Mouse (Mus musculus): ENCODE data around the gene Svbp. TPM values are rescaled to one million over a fixed set of nuclear protein-coding genes. Genes with fewer than 3 reads are reported as not detected.

Svbp gene
- 10 to 100 TPM; 17.3 to 20.1 TPM for total RNA-seq (2021)

DNA sequence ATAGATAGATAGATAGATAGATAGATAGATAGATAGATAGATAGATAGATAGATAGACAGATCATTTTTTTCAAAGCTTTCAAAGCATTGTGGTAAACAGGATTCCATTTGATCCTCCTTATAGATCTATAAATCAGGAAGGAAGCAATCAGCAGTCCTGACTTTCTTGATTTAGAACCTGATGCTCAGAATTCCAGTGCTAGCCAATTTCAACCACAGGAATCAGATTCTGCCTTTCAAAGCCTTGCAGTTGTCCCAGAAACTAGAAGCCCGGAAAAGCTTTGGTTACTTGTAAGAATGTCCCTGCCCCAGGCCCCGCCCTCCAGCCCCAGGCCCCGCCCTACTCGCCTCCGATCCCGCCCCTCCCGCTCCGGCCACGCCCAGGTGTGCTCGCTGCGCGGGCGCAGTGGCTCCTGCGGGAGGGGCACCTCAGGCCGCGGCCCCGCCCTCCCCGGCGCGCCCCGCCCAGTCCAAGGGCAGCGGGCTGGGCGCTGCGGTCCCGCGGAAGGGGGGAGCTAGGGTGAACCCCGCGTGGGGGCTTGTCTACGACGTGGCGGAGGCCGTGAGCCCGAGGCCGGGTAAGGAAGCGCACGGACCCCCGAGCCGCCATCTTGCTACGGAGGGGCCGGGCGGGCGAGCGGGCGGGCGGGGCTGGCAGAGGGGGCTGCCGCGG lies at the start of gene Svbp:
Gene Svbp (plus strand): TSS at position 398 of the 673 bp plus-strand sequence.
- peak; percentile 73 to 76 for DNase-seq (ENCODE audit: extremely low spot score in 1 of 2, low spot score in 1 of 2)

DNA sequence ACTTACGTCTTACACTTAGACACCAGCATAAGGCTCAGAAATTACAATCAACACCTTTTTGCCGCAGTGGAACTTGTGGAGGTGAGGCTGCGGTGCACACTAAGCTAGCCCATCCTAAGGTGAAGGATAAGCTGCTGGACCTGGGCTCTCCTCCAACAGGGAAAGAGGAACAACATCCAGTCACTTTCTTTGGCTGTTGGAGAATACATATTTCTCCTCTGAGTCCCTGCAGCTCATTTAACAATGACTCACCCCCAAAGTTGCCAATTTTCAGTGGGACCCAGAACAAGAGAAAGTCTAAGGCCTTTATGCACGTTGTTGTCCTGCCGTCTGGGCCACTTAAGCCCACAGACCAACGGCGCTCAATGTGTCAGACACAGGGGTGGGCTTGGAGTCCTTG lies 48.3 kb upstream of the Svbp start:
- no peak for DNase-seq (ENCODE audit: extremely low spot score in 1 of 2, low spot score in 1 of 2)

DNA sequence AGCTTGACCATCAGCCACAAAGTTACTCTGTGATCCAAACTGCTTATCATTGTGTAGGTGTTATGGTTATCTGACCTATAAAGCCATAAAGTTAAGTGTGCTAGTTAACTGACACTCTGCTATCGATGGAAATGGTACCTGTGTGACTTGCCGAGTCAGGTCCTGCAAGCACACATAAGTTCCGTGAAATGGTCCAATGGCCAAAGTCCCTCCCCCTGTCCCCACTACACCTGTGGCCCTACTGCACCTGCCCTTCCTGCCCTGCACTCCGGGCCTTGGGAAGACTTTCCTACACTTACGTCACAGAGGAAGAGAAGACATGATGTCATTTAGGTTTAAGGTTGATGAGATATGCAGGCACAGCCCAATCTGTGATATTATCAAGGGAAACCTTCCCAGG lies 47.8 kb upstream of the Svbp start:
- DNase-seq (ENCODE audit: extremely low spot score in 1 of 2, low spot score in 1 of 2), result no peak

DNA sequence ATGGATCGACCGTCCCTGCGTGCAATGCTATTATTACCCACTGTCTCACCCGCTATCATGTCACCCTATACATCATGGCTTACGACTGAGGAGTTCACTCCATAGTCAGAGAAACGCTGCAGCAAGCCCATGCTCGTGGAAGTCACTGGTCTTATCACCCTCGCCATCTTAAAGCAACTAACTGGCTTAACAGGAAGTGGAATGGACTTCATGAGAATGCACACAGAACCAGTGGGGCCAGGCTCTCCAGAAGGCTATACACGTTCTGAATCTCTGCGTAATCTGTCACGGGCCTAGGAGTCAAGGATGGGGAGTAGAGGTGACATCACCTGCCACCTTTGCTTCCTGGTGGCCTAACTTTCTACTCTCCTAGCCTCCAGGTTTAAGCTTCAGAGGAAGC lies 46.4 kb upstream of the Svbp start:
- no peak for DNase-seq (ENCODE audit: extremely low spot score in 1 of 2, low spot score in 1 of 2)

DNA sequence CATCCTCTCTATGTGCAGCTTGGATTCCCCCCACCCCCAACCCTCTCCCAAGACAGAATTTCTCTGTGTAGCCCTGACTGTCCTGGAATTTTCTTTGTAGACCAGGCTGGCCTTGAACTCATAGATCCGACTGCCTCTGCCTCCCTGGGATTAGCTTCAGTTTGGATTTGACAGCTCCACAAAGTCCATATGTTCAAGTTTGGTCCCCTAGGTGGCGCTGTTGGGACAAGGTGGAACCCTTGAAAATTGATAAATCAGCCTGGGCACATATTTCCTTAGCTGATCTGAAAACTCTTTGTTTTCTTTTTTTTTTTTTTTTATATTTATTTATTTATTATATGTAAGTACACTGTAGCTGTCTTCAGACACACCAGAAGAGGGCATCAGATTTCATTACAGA lies 37.9 kb upstream of the Svbp start:
- DNase-seq (ENCODE audit: extremely low spot score in 1 of 2, low spot score in 1 of 2), result peak in 1 of 2 experiments; percentile 84

DNA sequence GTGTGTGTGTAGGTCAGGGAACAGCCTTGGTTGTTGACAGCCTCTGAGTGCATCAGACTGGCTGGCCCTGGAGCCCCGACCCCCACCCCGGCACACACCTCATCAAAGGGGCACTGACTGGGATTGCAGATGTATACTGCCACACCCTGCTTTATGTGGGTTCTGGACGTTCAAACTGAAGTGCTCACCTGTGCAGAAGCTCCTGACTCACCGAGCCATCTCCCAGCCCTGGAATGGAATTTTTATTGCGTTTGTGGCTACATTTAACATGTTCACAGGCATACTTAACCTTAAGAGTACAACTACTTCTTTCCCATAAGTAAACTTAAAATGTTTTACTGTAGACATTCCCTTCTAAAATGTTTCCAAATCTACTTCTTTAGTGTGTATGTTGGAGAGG lies 37.2 kb upstream of the Svbp start:
- DNase-seq (ENCODE audit: extremely low spot score in 1 of 2, low spot score in 1 of 2), result no peak

DNA sequence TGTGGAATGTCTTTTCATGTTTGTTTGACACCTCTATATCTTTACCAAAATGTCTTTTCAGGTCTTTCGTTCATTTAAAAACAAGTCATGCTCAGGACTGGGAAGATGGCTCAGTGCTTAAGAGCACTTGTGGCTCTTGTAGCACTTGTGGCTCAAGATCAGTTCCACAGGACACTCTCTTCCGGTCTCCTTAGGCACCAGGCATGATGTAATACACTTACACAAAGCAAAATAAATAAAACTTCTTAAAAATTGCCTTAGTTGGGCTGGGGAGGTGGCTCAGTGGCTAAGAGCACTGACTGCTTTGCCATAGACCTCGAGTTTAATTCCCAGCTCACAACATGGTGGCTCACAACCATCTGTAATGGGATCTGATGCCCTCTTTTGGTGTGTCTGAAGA lies 33.7 kb upstream of the Svbp start:
- no peak for DNase-seq (ENCODE audit: extremely low spot score in 1 of 2, low spot score in 1 of 2)

DNA sequence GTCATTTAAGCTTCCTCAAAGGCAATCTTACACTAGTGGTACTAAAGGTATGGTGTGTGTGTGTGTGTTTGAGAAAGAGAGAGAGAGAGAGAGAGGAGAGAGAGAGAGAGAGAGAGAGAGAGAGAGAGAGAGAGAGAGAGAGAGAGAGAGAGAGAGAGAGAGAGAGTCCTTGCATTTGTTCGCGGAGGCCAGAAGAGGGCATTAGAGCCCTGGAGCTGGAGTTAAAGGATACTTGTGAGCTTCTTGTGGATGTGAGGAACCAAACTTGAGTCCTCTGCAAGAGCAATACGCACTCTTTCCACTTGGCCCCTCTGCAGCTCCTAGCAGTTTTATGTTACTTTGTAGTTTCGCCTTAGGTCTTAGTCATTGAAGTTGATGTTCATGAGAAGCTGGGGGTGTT lies 32.1 kb upstream of the Svbp start:
- no peak for DNase-seq (ENCODE audit: extremely low spot score in 1 of 2, low spot score in 1 of 2)

DNA sequence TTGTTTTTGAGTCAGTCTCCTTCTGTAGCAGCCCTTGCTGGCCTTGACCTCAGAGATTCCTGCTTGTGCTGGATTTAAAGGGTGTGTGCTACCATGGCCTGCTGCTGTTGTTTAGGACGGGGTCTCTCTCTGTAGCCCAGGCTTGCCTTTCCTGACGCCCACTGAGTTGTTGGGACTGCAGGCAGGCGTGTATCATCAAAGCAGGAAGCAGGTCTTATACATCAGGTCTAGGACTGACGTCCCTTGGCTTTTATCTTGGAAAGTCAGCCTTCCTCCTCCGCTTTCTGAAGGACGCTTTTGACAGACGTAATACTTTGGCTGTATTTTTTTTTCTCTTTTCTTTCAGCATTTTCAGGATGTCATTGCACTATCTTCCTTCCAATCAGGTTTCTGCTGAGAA lies 29.2 kb upstream of the Svbp start:
- DNase-seq (ENCODE audit: extremely low spot score in 1 of 2, low spot score in 1 of 2), result no peak

DNA sequence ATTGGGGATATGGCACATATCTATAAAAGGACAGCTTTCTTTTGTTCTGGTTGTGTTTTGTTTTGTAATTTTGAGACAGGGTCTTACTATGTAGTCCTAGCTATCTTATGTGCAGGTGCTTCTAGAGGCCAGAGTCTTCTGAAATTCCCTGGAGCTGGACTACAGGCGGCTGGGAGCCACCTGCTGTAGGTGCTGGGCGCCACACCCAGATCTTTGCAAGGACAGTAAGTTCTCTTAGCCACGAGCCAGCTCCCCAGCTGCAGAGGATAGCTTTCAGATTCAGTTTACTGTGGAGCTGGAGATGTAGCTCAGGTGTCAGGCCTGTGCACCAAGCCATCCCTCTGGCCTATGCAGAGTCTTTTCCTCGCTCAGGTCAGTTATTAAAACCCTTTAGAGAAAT lies 28.0 kb upstream of the Svbp start:
- no peak for DNase-seq (ENCODE audit: extremely low spot score in 1 of 2, low spot score in 1 of 2)

DNA sequence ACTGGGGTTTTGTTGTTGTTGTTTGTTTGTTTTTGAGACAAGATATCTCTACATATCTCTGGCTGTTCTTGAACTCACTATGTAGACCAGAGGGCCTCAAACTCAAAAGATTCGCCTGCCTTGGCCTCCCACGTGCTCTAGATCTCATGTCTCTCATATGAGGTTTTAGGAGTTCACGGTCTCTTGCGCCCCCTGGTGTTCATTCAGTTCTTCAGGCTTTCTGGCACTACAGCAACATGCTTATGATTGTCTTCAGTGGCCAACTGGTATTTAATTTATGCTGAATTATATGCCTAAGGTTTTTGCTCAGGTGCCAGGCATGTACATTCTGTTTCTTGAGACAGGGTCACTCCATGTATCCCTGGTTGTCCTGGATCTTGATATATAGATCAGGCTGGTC lies 27.4 kb upstream of the Svbp start:
- peak; percentile 66 to 93 for DNase-seq (ENCODE audit: extremely low spot score in 1 of 2, low spot score in 1 of 2)

DNA sequence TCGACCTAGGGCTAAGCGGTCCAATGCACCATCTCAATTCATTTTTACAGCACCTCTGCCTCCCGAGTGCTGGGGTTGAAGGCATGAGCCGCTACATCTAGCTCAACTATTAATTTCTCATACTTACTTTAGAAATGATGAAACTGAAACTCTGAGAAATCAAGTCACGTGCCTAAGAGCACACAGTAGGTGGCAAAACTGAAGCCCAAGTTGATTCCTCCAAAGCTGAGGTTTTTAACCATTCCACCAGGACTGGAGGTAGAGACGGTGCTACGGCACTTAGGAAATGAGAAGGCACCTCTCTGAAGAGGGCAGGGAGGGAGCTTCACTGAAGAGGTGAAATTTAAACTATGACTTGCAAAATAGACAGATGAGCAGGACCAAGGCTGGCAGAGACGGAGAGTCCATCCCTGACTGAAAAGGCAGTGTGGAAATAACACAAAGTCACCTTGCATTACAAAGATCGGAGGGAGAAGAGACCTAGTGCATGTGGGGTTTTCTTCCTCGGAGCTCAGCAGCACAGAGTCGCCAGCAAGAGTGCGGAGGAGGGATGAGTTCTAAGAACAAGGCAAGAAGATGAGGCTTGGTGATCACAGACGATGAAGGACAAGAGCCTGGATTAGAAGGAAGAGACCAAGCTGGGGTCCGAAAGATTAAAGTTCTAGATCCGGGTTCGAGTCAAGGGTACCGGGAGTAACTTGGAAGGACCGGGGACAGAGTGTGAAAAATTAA lies 22.0 kb upstream of the Svbp start:
- no peak for DNase-seq (ENCODE audit: extremely low spot score in 1 of 2, low spot score in 1 of 2)

DNA sequence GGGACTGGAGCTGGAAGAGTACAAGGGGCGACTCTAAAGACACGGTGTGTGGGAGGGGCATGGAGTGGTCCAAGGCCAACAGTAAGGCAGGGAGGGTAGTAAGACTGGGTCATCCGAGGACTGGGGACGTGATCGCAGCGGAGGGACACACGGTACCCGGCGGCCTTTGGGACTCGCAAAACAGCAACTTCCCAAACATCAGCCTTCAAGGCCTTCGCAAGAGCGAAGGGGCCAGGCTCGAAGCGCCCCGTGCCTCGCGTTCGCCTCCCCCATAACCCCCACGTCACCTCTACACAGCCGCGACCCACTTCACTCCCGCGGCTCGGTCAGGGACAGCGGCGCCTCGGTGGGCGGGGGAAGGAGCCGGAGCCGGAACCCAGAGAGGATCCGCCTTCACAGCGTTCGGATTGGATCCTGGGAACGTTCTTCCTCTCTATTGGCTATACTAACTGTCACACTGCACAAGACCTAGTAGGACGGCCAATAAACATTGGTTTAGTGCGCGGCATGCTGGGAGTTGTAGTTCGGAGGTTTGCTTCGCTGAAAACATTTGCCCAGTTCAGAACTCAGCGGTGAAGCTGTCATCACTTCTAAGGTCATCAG lies 21.2 kb upstream of the Svbp start, which contains the start of gene Zfp691:
Gene Zfp691 (minus strand): TSS at position 345 of the 603 bp plus-strand sequence.
- peak; percentile 73 to 83 for DNase-seq (ENCODE audit: extremely low spot score in 1 of 2, low spot score in 1 of 2)

DNA sequence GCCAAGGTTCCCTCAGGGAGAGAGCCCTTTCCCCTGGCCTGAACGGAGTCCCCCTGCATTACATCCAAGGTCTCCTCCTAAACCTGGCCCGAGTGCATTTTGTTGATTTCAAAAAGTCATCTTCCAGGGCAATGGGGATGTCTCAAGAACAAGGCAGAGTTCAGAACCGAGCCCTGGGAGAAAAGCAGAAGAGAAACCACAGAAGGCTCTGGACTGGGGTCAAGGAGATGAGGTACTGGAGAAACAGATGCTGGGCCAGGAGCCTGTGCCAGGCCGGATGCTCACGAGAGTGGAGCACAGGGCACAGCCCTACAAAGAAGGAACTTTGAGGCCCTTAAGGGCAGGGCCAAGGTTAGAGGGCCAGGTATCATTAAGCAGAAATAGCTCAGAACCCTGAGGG lies 17.4 kb upstream of the Svbp start:
- no peak for DNase-seq (ENCODE audit: extremely low spot score in 1 of 2, low spot score in 1 of 2)

DNA sequence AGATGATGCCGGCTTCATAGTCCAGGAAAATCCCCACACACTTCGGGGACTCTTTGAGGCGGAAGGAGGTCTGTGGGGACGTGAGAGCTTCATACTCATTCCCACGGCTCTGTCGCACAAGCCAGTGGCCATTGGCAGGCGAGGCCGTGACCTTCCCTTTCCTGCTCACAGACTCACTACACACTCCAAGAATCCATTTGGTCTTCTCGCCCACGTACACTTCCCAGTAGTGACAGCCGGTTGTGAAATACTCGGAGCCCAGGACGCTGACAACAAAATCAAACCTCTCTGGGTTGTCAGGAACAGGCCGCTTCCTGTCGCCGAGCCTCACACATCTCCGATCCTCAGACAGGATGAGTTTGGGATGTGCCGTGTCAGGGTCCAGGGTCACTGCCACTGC lies 16.8 kb upstream of the Svbp start:
- DNase-seq (ENCODE audit: extremely low spot score in 1 of 2, low spot score in 1 of 2), result no peak

DNA sequence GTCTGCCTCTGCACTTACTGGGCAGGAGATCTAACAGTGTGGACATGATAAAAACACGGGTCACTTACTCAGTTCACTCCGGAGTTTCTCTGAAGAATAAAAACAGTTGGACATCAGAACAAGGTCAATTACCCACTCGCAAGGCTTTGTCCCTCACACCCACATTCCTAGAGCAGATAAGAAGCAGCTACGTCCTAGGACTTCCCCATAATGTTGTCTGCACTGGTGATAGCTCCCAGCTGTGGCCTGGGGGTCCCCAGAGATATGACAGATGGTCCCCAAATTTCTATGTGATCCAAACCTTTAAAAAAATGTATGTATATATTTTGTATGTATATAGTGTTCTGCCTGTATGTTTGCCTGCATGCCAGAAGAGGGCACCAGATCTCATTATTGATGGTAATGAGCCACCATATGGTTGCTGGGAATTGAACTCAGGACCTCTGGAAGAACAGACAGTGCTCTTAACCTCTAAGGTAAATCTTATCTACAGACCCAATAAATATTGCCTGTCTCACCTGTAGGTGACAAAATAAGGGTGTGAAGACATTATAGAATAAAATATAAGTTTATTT lies 14.9 kb upstream of the Svbp start:
- DNase-seq (ENCODE audit: extremely low spot score in 1 of 2, low spot score in 1 of 2), result no peak

DNA sequence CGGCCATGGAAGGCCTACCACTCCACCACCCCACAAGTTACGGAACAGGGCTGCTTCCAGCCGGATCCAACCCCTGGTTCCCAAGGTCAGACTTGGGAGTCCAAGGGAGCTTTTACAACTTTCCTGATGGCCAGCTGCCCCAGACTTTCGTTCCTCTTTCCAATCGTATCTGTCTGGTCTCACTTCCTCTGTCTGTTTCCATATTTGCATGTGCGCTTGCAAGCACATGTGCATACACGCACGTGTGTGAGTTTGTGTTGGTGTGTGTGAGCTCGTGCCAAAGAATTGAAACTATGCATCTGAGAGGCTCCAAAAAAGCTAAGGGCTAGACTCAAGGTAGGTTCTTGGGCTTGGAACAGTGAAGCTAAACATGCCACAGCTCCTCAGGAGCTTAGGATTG lies 13.7 kb upstream of the Svbp start:
- no peak for DNase-seq (ENCODE audit: extremely low spot score in 1 of 2, low spot score in 1 of 2)

DNA sequence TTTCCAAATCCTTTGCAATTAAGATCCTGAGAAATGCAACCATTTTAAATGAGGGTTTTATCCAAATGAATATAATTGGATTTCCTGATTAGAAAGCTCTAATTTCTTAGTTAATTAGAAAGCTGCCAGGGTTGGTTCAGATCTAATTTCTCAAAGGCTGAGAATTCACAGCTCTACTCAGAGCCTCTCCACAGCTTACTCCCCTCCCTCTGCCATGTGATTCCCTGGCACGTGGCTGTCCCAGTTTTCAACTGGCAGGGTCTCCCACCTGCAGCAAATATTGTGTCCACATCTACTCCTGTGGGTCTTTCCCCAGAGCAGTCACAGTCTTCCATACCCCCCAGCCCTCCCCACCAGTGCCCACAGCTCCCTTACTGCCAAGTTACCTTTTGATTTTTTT lies 11.6 kb upstream of the Svbp start:
- DNase-seq (ENCODE audit: extremely low spot score in 1 of 2, low spot score in 1 of 2), result no peak

DNA sequence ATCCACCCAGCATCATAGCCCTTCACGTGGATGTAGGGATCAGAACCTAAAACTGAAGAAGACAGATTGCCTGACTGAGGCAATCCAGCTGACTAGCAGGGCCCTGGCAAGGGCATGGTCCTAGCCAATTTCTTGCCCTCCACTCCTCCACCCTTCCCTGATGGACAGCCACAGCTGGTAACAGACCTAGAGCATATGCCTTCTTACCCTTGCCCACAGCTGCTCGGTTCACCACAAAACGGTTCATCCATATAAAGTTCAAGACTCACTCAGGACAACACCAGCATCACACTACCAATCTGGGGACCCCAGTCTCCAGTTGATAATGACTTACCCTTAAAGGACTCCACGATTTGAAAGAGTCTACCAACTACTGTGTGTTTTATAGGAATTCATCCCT lies 9.3 kb upstream of the Svbp start:
- no peak for DNase-seq (ENCODE audit: extremely low spot score in 1 of 2, low spot score in 1 of 2)

DNA sequence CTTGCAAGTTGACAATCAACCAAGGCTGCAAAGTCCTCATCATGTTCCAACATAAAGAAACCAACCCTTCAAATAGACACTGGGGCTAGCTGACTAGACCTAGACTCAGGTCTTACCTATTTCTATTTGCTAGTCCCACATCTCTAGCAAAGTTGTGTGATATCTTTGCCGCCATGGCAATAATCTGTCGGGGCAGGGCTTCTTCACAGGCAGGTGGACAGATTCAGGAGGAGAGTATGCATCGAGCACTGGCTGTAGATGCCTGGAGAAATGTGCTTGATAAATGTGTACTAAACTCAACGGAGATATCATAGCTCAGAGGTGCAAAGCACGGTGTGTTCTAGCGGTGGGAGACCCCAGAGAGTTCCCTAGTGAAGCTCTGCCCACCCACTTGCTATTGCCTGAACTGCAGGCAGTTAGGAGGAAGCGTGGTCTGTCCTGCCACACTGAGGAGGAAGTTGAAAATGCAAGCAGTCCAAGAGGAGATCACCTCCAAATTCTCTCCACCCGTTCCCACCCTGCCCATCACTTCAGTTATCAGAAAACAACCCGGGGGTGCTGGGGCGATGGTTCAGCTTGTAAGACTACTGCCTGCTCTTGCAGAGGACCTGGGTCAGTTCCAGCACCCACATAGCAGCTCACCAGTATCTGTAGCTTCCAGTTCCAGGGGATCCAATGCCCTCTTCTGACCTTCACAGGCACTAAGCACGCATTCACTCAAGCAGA lies 6.9 kb upstream of the Svbp start:
- no peak for DNase-seq (ENCODE audit: extremely low spot score in 1 of 2, low spot score in 1 of 2)

DNA sequence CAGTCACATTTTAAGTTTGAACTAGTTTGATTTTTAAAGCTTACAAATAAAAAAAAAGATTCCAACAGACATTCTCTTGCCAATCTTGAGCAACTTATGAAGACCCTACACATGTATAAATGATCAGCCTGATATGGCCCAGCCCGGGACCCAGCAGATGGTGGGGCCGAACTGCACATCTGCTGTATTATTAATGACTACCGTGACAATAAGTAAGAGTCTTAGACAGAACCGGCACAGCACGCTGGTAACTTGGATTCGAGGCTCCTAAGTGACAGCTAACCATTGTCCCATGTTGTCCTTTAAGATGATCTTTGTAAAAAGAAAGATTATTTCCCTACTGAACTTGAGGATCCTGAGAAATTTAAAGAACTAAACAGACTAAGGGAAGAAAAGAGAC lies 5.7 kb upstream of the Svbp start:
- DNase-seq (ENCODE audit: extremely low spot score in 1 of 2, low spot score in 1 of 2), result no peak

All from layer of hippocampus, postnatal 25 days (tissue).